Mouse (Mus musculus) myocyte (in vitro differentiated cells): Measurements from ENCODE around the gene Mras.

Experiments
- MYOG ChIP-seq, 3 experiments: IDR thresholded peaks; one replicate each; pipeline ENCODE4 v1.6.1; 2011; ENCODE audit warnings: control low read depth in 2 of 3, low read depth in 2 of 3, mild to moderate bottlenecking in 2 of 3; ENCODE audit not compliant: insufficient read length in 2 of 3, control insufficient read depth in 1 of 3, insufficient read depth in 1 of 3
- USF1 ChIP-seq: IDR thresholded peaks from one replicate; pipeline ENCODE4 v1.6.1; 2011; ENCODE audit warnings: low read depth, mild to moderate bottlenecking, control low read depth, moderate library complexity

DNA sequence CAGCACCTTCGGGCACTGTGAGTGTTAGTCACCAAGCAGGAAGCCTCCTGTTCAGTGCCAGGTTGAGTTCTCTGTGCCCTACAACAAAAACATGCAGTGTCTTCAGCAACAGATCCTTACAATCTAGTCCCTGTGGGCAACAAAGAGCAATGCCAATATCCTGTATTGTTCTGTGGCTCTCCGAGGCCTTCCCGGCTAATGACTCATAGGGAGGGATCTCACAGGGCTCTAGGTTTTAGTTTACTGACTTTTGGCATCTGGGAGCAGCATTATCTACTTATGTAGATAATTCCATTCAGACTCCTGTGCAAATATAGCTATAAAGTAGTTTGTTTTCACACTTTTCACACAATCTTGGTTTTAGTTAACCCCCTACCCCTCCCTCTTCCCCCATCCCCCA, 71.3 kb downstream of the Mras start:
- no peak for TF ChIP-seq USF1
- no peak for TF ChIP-seq MYOG (IDR thresholded peaks at IDR 0.05; ENCODE audit: control insufficient read depth in 1 of 3, insufficient read depth in 1 of 3, insufficient read length in 2 of 3, low read depth in 2 of 3)
